24 mouse cellular contexts compared by ENCODE assay signal in genomic region chr7:138222951-138223350, GRCm38 (mm10).
"Had no signal": no experiment of that assay in that cellular context is flagged by ENCODE, and none has a peak within 500 bp of the region (broad histone marks: within the 10 kb centered on the region; RNA-seq: fewer than 3 reads in every experiment).

No protein-coding gene starts in this region.

- H3K4me3 ChIP-seq: left cerebral cortex, adult 2 months; limb, embryonic 10.5 days; limb, embryonic 12.5 days; limb, embryonic 13.5 days; limb, embryonic 15.5 days; liver, embryonic 12.5 days; liver, embryonic 13.5 days; liver, embryonic 15.5 days; lung, embryonic 15.5 days; megakaryocyte, embryonic 14.5 days; midbrain, embryonic 10.5 days; midbrain, embryonic 12.5 days; midbrain, embryonic 13.5 days; midbrain, embryonic 15.5 days; myocyte; neural tube, embryonic 12.5 days had no signal

- DNase-seq: left cerebral cortex, postnatal 4 days; liver; liver, embryonic 13.5 days; liver, postnatal 0 days; lung, adult 18-20 months; lung, embryonic 14.5 days; lung, postnatal 14 days; lung, postnatal 36 days; midbrain, embryonic 14.5 days had no signal

- H3K4me1 ChIP-seq: limb, embryonic 15.5 days; liver, embryonic 12.5 days; liver, embryonic 13.5 days; liver, embryonic 15.5 days; lung, embryonic 15.5 days; megakaryocyte, embryonic 14.5 days; midbrain, embryonic 12.5 days; midbrain, embryonic 13.5 days; neural tube, embryonic 12.5 days had no signal
